Mouse (Mus musculus): ENCODE measurements around the gene Gm13696. TPM values are rescaled to one million over a fixed set of nuclear protein-coding genes. Genes with fewer than 3 reads are reported as not detected.
"Not testable (repeated sequence)": the region's sequence is repeated elsewhere in the genome, so short reads cannot be mapped to it uniquely, and the experiment has no call there.

Gm13696 gene
- not detected in 2 replicates for polyA plus RNA-seq (2012; rRNA removed)

DNA sequence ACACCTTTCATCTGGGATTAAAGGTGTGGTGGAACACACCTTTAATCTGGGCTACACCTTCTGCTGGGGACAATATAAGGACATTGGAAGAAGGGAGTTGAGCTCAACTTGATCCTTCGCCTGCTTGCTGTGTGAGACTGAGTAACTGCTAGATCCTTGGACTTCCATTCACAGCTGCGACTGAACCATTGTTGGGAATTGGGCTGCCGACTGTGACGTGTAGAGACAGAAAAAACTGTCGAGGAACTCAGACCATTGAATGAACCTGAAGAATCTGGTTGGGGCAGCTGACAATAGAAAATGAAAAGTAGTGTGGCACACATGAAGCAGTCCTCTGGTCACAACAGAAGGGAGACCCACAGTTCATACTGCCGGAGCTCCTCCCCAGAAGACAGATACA lies at the start of gene Gm13696:
Gene Gm13696 (plus strand): TSS at position 301 of the 400 bp plus-strand sequence.
- not testable (repeated sequence) for H3K4me1 ChIP-seq (ENCODE audit: control insufficient read depth, insufficient read depth, low read length); H3K4me3 ChIP-seq (replicated peaks; ENCODE audit: extremely low read depth, low read depth, low read length); DNase-seq
- WGBS, result no CpG with 5 or more reads among the region's 6 CpGs

DNA sequence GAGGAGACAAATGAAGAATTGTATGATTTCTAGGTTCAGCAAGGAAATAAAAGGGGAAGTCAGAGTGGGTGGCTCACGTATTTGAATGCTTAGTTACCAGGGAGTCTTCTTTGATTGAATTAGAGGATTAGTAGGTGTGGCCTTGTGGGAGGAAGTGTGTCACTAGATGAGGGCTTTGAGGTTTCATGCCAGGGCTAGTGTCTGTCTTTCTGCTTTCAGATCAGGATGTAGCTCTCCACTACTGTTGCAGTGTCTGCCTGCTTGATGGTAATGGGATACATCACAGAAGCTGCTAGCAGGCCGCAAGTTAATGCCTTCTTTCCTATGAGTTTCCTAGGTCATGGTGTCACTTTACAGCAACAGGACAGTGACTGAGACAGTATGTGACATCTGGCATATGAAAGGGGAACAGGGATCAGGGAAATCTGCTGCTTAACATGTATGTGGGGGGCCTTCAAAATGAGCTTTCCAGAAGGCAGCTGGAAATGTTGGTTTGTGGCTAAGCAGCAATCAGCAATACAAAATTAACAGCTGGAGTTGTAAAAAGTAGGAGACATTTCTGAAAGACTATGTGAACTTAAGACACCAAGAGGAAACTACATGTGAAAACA lies 43.3 kb upstream of the Gm13696 start:
- H3K4me1 ChIP-seq (ENCODE audit: control insufficient read depth, insufficient read depth, low read length), result no peaks in the 10 kb centered on the region
- DNase-seq, result no peak

DNA sequence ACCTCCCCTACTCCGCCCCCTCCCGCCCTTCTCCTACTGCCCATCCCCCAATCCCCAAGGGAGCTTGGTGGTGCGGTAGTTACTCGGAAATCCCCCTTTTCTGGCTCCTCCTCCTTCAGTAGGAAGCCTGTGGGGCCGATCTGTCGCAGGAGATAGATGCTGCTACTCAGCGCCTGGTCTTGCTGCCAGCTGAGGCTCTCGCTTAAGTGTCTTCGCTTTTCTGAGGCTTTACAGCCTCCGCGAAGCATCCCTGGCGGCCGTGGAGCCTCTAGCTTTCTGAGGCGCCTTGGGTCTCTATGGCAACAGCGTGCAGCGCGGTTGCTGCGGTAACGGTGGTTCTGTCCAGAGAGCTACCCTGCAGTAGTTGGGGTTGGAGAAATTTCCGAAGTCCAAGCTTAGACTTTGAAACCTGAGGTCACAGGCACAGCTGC lies 32.0 kb upstream of the Gm13696 start, which contains the start of gene Zswim2:
Gene Zswim2 (minus strand): TSS at position 298 of the 431 bp plus-strand sequence.
- 2% methylated on average over 20 of the region's 20 CpGs for WGBS
- no peak for DNase-seq
- Histone ChIP-seq H3K4me3 (replicated peaks; ENCODE audit: extremely low read depth, low read depth, low read length) (no peak within 1 kb of the TSS), H3K4me1 (ENCODE audit: control insufficient read depth, insufficient read depth, low read length) (no peaks in the 10 kb centered on the region)
- no peak for TF ChIP-seq CTCF (IDR thresholded peaks at IDR 0.05; ENCODE audit: insufficient read depth, low read length)
- TF ChIP-seq POLR2A (IDR thresholded peaks at IDR 0.05; ENCODE audit: borderline replicate concordance, extremely low read depth, low read depth, low read length), result no peak

More for the DNA sequence above, 43.3 kb upstream of the Gm13696 start:
- WGBS, result 40% methylated on average over 2 of the region's 2 CpGs
- no peak for TF ChIP-seq CTCF (IDR thresholded peaks at IDR 0.05; ENCODE audit: insufficient read depth, low read length)
- no peak for TF ChIP-seq POLR2A (IDR thresholded peaks at IDR 0.05; ENCODE audit: borderline replicate concordance, extremely low read depth, low read depth, low read length)
- H3K4me3 ChIP-seq (replicated peaks; ENCODE audit: extremely low read depth, low read depth, low read length), result no peak overlapping the region

DNA sequence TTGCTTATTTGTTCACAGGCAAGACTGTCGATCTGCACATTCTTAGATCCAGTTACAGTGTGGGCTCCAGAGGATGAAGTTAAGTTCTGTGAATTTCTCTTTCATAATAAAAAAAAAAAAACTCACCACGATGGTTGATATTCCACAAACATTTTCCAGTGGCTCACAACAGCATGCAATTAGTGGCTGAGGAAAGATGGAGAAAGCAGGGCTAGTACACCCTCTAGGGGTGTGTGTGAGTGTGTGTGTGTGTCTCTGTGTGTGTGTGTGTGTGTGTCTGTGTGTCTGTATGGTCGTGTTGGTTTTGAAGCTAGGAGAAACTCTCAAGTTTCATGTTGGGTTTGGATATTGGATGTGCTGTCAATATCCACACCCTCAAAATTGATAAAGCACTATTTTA lies 31.5 kb upstream of the Gm13696 start:
- WGBS, result 35% methylated on average over 3 of the region's 3 CpGs
- TF ChIP-seq POLR2A (IDR thresholded peaks at IDR 0.05; ENCODE audit: borderline replicate concordance, extremely low read depth, low read depth, low read length) (no peak), CTCF (IDR thresholded peaks at IDR 0.05; ENCODE audit: insufficient read depth, low read length) (no peak)

DNA sequence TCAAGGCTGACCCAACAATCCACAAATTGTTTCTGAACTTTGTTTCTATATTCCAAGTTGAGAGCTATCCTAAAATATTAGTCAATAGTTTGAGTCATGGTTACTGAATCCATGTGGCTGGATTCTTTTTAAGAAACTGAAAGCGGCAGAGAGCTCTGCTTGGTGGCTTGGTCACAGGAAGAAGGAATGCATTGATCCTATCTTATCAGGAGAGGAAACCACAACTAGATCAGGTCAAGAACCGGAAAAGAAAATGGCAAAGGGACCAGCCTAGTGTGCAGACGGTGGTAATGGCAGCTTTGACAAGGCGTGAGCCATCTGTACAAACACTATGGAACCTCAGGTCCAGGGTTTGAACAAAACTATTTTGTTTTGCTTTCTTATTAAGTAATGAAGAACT lies 31.1 kb upstream of the Gm13696 start:
- 36% methylated on average over 4 of the region's 4 CpGs for WGBS
- Histone ChIP-seq H3K4me1 (ENCODE audit: control insufficient read depth, insufficient read depth, low read length) (no peaks in the 10 kb centered on the region), H3K4me3 (replicated peaks; ENCODE audit: extremely low read depth, low read depth, low read length) (no peak overlapping the region)
- no peak for DNase-seq
- TF ChIP-seq CTCF (IDR thresholded peaks at IDR 0.05; ENCODE audit: insufficient read depth, low read length), result no peak
- TF ChIP-seq POLR2A (IDR thresholded peaks at IDR 0.05; ENCODE audit: borderline replicate concordance, extremely low read depth, low read depth, low read length), result no peak

More for the DNA sequence above, 31.5 kb upstream of the Gm13696 start:
- no peak overlapping the region for H3K4me3 ChIP-seq (replicated peaks; ENCODE audit: extremely low read depth, low read depth, low read length)
- no peaks in the 10 kb centered on the region for H3K4me1 ChIP-seq (ENCODE audit: control insufficient read depth, insufficient read depth, low read length)
- no peak for DNase-seq

DNA sequence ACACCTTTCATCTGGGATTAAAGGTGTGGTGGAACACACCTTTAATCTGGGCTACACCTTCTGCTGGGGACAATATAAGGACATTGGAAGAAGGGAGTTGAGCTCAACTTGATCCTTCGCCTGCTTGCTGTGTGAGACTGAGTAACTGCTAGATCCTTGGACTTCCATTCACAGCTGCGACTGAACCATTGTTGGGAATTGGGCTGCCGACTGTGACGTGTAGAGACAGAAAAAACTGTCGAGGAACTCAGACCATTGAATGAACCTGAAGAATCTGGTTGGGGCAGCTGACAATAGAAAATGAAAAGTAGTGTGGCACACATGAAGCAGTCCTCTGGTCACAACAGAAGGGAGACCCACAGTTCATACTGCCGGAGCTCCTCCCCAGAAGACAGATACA lies 17.5 kb upstream of the Gm13696 start, which contains the start of gene Gm13698:
Gene Gm13698 (plus strand): TSS at position 301 of the 400 bp plus-strand sequence.
- not testable (repeated sequence) for H3K4me3 ChIP-seq (replicated peaks; ENCODE audit: extremely low read depth, low read depth, low read length); DNase-seq; H3K4me1 ChIP-seq (ENCODE audit: control insufficient read depth, insufficient read depth, low read length)
- WGBS, result no CpG with 5 or more reads among the region's 6 CpGs

DNA sequence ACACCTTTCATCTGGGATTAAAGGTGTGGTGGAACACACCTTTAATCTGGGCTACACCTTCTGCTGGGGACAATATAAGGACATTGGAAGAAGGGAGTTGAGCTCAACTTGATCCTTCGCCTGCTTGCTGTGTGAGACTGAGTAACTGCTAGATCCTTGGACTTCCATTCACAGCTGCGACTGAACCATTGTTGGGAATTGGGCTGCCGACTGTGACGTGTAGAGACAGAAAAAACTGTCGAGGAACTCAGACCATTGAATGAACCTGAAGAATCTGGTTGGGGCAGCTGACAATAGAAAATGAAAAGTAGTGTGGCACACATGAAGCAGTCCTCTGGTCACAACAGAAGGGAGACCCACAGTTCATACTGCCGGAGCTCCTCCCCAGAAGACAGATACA lies 11.7 kb upstream of the Gm13696 start, which contains the start of gene Gm13693:
Gene Gm13693 (plus strand): TSS at position 301 of the 400 bp plus-strand sequence.
- not testable (repeated sequence) for H3K4me1 ChIP-seq (ENCODE audit: control insufficient read depth, insufficient read depth, low read length); DNase-seq; H3K4me3 ChIP-seq (replicated peaks; ENCODE audit: extremely low read depth, low read depth, low read length)
- WGBS, result no CpG with 5 or more reads among the region's 6 CpGs

DNA sequence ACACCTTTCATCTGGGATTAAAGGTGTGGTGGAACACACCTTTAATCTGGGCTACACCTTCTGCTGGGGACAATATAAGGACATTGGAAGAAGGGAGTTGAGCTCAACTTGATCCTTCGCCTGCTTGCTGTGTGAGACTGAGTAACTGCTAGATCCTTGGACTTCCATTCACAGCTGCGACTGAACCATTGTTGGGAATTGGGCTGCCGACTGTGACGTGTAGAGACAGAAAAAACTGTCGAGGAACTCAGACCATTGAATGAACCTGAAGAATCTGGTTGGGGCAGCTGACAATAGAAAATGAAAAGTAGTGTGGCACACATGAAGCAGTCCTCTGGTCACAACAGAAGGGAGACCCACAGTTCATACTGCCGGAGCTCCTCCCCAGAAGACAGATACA lies 5.9 kb upstream of the Gm13696 start, which contains the start of gene Gm13695:
Gene Gm13695 (plus strand): TSS at position 301 of the 400 bp plus-strand sequence.
- not testable (repeated sequence) for DNase-seq; H3K4me1 ChIP-seq (ENCODE audit: control insufficient read depth, insufficient read depth, low read length); H3K4me3 ChIP-seq (replicated peaks; ENCODE audit: extremely low read depth, low read depth, low read length)
- WGBS, result no CpG with 5 or more reads among the region's 6 CpGs

DNA sequence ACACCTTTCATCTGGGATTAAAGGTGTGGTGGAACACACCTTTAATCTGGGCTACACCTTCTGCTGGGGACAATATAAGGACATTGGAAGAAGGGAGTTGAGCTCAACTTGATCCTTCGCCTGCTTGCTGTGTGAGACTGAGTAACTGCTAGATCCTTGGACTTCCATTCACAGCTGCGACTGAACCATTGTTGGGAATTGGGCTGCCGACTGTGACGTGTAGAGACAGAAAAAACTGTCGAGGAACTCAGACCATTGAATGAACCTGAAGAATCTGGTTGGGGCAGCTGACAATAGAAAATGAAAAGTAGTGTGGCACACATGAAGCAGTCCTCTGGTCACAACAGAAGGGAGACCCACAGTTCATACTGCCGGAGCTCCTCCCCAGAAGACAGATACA lies 5.7 kb downstream of the Gm13696 start, which contains the start of gene Gm13694:
Gene Gm13694 (plus strand): TSS at position 301 of the 400 bp plus-strand sequence.
- not testable (repeated sequence) for H3K4me3 ChIP-seq (replicated peaks; ENCODE audit: extremely low read depth, low read depth, low read length); DNase-seq; H3K4me1 ChIP-seq (ENCODE audit: control insufficient read depth, insufficient read depth, low read length)
- WGBS, result no CpG with 5 or more reads among the region's 6 CpGs

DNA sequence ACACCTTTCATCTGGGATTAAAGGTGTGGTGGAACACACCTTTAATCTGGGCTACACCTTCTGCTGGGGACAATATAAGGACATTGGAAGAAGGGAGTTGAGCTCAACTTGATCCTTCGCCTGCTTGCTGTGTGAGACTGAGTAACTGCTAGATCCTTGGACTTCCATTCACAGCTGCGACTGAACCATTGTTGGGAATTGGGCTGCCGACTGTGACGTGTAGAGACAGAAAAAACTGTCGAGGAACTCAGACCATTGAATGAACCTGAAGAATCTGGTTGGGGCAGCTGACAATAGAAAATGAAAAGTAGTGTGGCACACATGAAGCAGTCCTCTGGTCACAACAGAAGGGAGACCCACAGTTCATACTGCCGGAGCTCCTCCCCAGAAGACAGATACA lies 11.5 kb downstream of the Gm13696 start, which contains the start of gene Gm13697:
Gene Gm13697 (plus strand): TSS at position 301 of the 400 bp plus-strand sequence.
- DNase-seq; H3K4me1 ChIP-seq (ENCODE audit: control insufficient read depth, insufficient read depth, low read length); H3K4me3 ChIP-seq (replicated peaks; ENCODE audit: extremely low read depth, low read depth, low read length): not testable (repeated sequence)
- WGBS, result no CpG with 5 or more reads among the region's 6 CpGs

DNA sequence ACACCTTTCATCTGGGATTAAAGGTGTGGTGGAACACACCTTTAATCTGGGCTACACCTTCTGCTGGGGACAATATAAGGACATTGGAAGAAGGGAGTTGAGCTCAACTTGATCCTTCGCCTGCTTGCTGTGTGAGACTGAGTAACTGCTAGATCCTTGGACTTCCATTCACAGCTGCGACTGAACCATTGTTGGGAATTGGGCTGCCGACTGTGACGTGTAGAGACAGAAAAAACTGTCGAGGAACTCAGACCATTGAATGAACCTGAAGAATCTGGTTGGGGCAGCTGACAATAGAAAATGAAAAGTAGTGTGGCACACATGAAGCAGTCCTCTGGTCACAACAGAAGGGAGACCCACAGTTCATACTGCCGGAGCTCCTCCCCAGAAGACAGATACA lies 17.3 kb downstream of the Gm13696 start, which contains the start of gene Gm13691:
Gene Gm13691 (plus strand): TSS at position 301 of the 400 bp plus-strand sequence.
- not testable (repeated sequence) for DNase-seq; H3K4me3 ChIP-seq (replicated peaks; ENCODE audit: extremely low read depth, low read depth, low read length)
- WGBS, result no CpG with 5 or more reads among the region's 6 CpGs

DNA sequence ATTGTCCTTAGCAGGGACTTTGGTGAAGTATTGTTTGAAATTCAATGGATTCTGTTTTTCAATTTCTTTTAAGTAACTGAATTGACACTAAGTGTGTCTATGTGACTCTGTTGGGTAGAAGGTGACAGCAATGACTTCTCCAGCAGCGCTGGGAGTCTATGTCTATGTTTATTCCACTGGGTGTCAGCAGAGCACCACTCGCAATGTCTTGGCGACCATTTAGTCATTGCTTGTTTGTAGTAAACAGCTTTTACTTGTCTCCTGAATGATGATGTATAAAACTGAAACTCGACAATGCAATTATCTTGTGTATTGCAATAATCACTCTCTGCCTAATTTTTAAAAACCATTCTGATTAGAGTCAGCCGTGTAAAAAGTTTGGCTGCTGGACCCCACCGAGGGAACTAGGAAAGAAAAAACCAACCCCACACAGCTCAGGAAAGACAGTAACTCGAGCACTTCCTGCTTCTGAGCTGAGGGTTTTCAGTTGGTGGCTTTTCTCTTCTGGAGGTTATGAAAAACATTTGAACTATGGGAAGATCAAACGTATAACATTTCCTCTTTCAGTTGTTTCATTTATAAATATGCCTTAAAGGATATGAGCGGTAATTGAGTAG lies 20.8 kb downstream of the Gm13696 start:
- not testable (repeated sequence) for H3K4me1 ChIP-seq (ENCODE audit: control insufficient read depth, insufficient read depth, low read length); DNase-seq
- peak overlapping the region; percentile 29 for H3K4me3 ChIP-seq (replicated peaks; ENCODE audit: extremely low read depth, low read depth, low read length)
- WGBS, result 18% methylated on average over 8 of the region's 9 CpGs

More for the DNA sequence above, 17.3 kb downstream of the Gm13696 start, which contains the start of gene Gm13691:
- not testable (repeated sequence) for H3K4me1 ChIP-seq (ENCODE audit: control insufficient read depth, insufficient read depth, low read length)

DNA sequence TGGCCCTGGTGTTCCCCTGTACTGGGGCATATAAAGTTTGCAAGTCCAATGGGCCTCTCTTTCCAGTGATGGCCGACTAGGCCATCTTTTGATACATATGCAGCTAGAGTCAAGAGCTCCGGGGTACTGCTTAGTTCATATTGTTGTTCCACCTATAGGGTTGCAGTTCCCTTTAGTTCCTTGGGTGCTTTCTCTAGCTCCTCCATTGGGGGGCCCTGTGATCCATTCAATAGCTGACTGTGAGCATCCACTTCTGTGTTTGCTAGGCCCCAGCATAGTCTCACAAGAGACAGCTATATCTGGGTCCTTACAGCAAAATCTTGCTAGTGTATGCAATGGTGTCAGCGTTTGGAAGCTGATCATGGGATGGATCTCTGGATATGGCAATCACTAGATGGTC lies 21.6 kb downstream of the Gm13696 start:
- WGBS, result 83% methylated on average over 1 of the region's 3 CpGs
- not testable (repeated sequence) for H3K4me3 ChIP-seq (replicated peaks; ENCODE audit: extremely low read depth, low read depth, low read length); DNase-seq; H3K4me1 ChIP-seq (ENCODE audit: control insufficient read depth, insufficient read depth, low read length)

Measured in lung, adult 2 months (tissue).